Mouse (Mus musculus): ENCODE results near the gene Esyt1.

DNA sequence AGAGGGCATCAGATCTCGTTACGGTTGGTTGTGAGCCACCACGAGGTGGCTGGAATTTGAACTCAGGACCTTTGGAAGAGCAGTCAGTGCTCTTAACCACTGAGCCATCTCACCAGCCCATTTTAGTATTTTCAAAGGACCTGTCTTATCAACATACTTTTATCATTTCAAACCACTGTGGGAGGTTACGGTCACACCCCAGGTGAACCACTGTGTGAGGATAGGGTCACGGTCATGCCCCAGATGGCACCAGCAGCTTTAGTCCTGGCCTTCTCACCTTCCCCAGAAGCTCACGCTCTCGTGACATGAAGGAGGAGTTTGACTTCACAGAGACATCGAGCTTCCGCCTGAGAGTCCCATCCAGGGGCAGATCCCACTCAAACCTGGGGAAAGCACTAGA, 14.5 kb downstream of the Esyt1 start:
- no peak for TF ChIP-seq CTCF (IDR thresholded peaks at IDR 0.05; ENCODE audit: low read depth)
- no peak for TF ChIP-seq EP300 (IDR thresholded peaks at IDR 0.05; ENCODE audit: low read depth)

Measured in liver, embryonic 14.5 days (tissue).